In the genomic region with DNA sequence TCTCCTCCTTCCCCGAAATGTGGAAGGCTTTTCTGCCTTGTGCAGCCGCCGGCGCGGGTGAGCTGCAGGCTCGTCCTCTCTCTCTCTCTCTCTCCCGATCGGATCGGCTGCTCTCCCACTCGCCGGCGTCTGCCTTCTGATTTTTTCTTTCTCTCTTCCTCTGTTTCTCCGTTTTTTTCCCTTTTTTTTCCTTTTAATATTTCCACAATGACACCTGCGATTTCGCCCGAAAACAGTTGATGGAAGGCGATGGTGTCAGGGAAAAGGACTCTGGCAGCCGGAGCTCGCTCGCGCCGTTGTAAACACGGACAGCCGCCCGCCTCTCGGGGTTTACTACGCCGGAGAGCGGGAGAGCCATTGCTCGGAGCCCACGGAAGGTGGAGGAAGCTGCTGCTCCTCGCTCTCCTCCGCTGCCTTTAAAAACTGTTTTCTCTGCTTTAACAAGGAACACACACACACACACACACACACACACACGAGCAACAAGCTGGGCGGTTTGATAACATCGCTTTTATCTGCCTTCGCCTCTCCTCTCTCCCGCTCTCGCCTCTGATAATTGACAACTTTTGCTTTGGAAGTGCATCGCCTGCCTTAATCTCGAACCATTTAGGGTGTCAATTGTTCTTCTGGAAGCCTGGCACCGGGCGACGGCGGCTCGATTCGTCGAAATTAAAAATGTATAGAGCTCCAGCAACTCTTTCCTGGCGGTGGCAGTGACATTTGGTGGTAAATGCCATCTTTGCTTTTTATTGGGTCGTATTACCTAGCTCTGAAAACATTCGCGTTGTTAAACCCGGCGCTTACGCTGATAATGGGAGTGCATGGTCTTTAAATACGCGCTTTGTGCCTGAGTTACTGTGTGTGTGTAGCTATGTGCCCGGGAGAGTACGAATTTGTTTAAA, we compare ENCODE assay signal across 7 mouse cellular contexts. TPM values are rescaled to one million over a fixed set of nuclear protein-coding genes. Genes with fewer than 3 reads are reported as not detected.
DNase-seq lines count a peak whose midpoint lies in the region; ATAC-seq and TF ChIP-seq lines count a peak whose summit lies in the region.

No protein-coding gene starts in this region.

- peak; percentile 39; the same call in 1 of the 2 replicates for ATAC-seq in erythroblast, adult 5-6 weeks (replicated peaks; ENCODE audit: low FRiP score, poor library complexity, severe bottlenecking)
- no peak for ATAC-seq in hindbrain, embryonic 11.5 days (ENCODE audit: low FRiP score)
- no peak for ATAC-seq in midbrain, embryonic 12.5 days (ENCODE audit: low FRiP score, low read depth)
- no peak for ATAC-seq in stomach, embryonic 14.5 days (ENCODE audit: insufficient number of reproducible peaks, insufficient read depth, low FRiP score, low read depth)

- H3K27me3 ChIP-seq in E14TG2a.4 (ENCODE audit: insufficient read depth, low read length) = peaks cover 16% of the 10 kb centered on the region
- H3K27me3 ChIP-seq in hindbrain, embryonic 11.5 days (ENCODE audit: control insufficient read depth, insufficient read depth, low read length) = no peaks in the 10 kb centered on the region
- H3K27me3 ChIP-seq in limb, embryonic 10.5 days (ENCODE audit: low read depth, poor library complexity, severe bottlenecking) = 0 out of 2 replicates have a peak, but pooled peaks cover 10% of the 10 kb centered on the region
- H3K27me3 ChIP-seq in midbrain, embryonic 12.5 days = peaks cover 21% of the 10 kb centered on the region
- no peaks in the 10 kb centered on the region for H3K27me3 ChIP-seq in stomach, embryonic 14.5 days (ENCODE audit: control insufficient read depth, insufficient read depth, low read length)

- H3K4me1 ChIP-seq in E14TG2a.4 (replicated peaks; ENCODE audit: low read depth, low read length) = peaks cover 65% of the 10 kb centered on the region
- peaks cover 9% of the 10 kb centered on the region for H3K4me1 ChIP-seq in hindbrain, embryonic 11.5 days (replicated peaks; ENCODE audit: control insufficient read depth, insufficient read depth, low read length)
- H3K4me1 ChIP-seq in limb, embryonic 10.5 days = peaks cover 64% of the 10 kb centered on the region
- peaks cover 42% of the 10 kb centered on the region for H3K4me1 ChIP-seq in midbrain, embryonic 12.5 days
- peaks cover 25% of the 10 kb centered on the region; the same call in 1 of the 2 replicates for H3K4me1 ChIP-seq in stomach, embryonic 14.5 days (ENCODE audit: control insufficient read depth, insufficient read depth, low read length)

- peak; percentile 45 for DNase-seq in T-cell, adult 2 months (ENCODE audit: low spot score)
- DNase-seq in hindbrain, embryonic 11.5 days (ENCODE audit: low spot score) = peak; percentile 67
- peak; percentile 62 for DNase-seq in limb, embryonic 10.5 days (ENCODE audit: low spot score)

- TF ChIP-seq CTCF in E14TG2a.4 (conservative IDR thresholded peaks at IDR 0.05; ENCODE audit: low read length) = no peak

- peak overlapping the region; percentile 87 for H3K4me3 ChIP-seq in E14TG2a.4 (replicated peaks; ENCODE audit: low read length)
- H3K4me3 ChIP-seq in hindbrain, embryonic 11.5 days (ENCODE audit: low read depth, low read length) = peak overlapping the region; percentile 79
- H3K4me3 ChIP-seq in limb, embryonic 10.5 days = peak overlapping the region; percentile 88
- peak overlapping the region; percentile 90 for H3K4me3 ChIP-seq in midbrain, embryonic 12.5 days
- peak overlapping the region; percentile 82 for H3K4me3 ChIP-seq in stomach, embryonic 14.5 days (ENCODE audit: low read depth, low read length)

- no peaks in the 10 kb centered on the region; the same call in 1 of the 2 replicates for H3K36me3 ChIP-seq in E14TG2a.4 (ENCODE audit: insufficient read depth, low read length)
- no peaks in the 10 kb centered on the region for H3K36me3 ChIP-seq in hindbrain, embryonic 11.5 days (ENCODE audit: control insufficient read depth, insufficient read depth, low read length)
- no peaks in the 10 kb centered on the region for H3K36me3 ChIP-seq in limb, embryonic 10.5 days
- H3K36me3 ChIP-seq in midbrain, embryonic 12.5 days = no peaks in the 10 kb centered on the region
- no peaks in the 10 kb centered on the region for H3K36me3 ChIP-seq in stomach, embryonic 14.5 days (ENCODE audit: control insufficient read depth, insufficient read depth, low read length)

- H3K9ac ChIP-seq in hindbrain, embryonic 11.5 days (ENCODE audit: low read depth, low read length) = peak overlapping the region; percentile 82
- H3K9ac ChIP-seq in midbrain, embryonic 12.5 days (replicated peaks) = peak overlapping the region; percentile 91
- H3K9ac ChIP-seq in stomach, embryonic 14.5 days (replicated peaks; ENCODE audit: low read depth, low read length) = peak overlapping the region; percentile 81

- H3K27ac ChIP-seq in hindbrain, embryonic 11.5 days (ENCODE audit: low read depth, low read length) = peak overlapping the region; percentile 94
- H3K27ac ChIP-seq in limb, embryonic 10.5 days = peak overlapping the region; percentile 98
- peak overlapping the region; percentile 88 for H3K27ac ChIP-seq in midbrain, embryonic 12.5 days (replicated peaks)
- H3K27ac ChIP-seq in stomach, embryonic 14.5 days (ENCODE audit: low read length) = peak overlapping the region; percentile 79

- no peaks in the 10 kb centered on the region for H3K9me3 ChIP-seq in E14TG2a.4 (ENCODE audit: low read length)
- H3K9me3 ChIP-seq in hindbrain, embryonic 11.5 days (ENCODE audit: control insufficient read depth, low read length) = no peaks in the 10 kb centered on the region
- H3K9me3 ChIP-seq in limb, embryonic 10.5 days (replicated peaks) = no peaks in the 10 kb centered on the region
- H3K9me3 ChIP-seq in midbrain, embryonic 12.5 days = no peaks in the 10 kb centered on the region
- no peaks in the 10 kb centered on the region for H3K9me3 ChIP-seq in stomach, embryonic 14.5 days (ENCODE audit: control insufficient read depth, low read depth, low read length)

- H3K4me2 ChIP-seq in hindbrain, embryonic 11.5 days (replicated peaks; ENCODE audit: low read depth, low read length) = peak overlapping the region; percentile 74
- H3K4me2 ChIP-seq in midbrain, embryonic 12.5 days (replicated peaks) = peak overlapping the region; percentile 84
- peak overlapping the region; percentile 88 for H3K4me2 ChIP-seq in stomach, embryonic 14.5 days (replicated peaks; ENCODE audit: low read depth, low read length)

- under 1% methylated on average over 58 of the region's 59 CpGs for WGBS in hindbrain, embryonic 11.5 days
- under 1% methylated on average over 57 of the region's 59 CpGs for WGBS in limb, embryonic 10.5 days
- under 1% methylated on average over 59 of the region's 59 CpGs for WGBS in midbrain, embryonic 12.5 days
- 1% methylated on average over 53 of the region's 59 CpGs for WGBS in stomach, embryonic 14.5 days

RNA-seq across cellular contexts. Expression of a gene that starts 0.9 kb away (rescaled TPM):
- total RNA-seq in erythroblast, adult 5-6 weeks (2015; ENCODE audit: low replicate concordance) = 49.2 and 56.6 TPM in 2 replicates
- total RNA-seq in erythroblast, adult 5-6 weeks (2017; ENCODE audit: low replicate concordance) = 82.2 and 99.3 TPM in 2 replicates
- polyA plus RNA-seq in hindbrain, embryonic 11.5 days (2014; fragmentation: Nextera tagmentation; extraction: Ambion mirVana) = 12.5 and 16.1 TPM in 2 replicates
- 11.1 and 13.9 TPM in 2 replicates for polyA plus RNA-seq in limb, embryonic 10.5 days (2016; fragmentation: Nextera tagmentation; extraction: Ambion mirVana)
- polyA plus RNA-seq in midbrain, embryonic 12.5 days (2016; fragmentation: Nextera tagmentation; extraction: Ambion mirVana) = 14.5 and 14.7 TPM in 2 replicates
- 16.2 and 17.2 TPM in 2 replicates for polyA plus RNA-seq in stomach, embryonic 14.5 days (2014; fragmentation: Nextera tagmentation; extraction: Ambion mirVana)
